Mouse (Mus musculus) central nervous system, embryonic 11.5 days (tissue): ENCODE data around the gene Nid1. TPM values are rescaled to one million over a fixed set of nuclear protein-coding genes. Genes with fewer than 3 reads are reported as not detected.

Experiments used
- polyA plus RNA-seq: library from polyadenylated mRNA; depleted of rRNA; stranded (reverse); fragments of >200 nt; gene quantifications from 2 replicates; pipeline ENCODE4 v1.2.3, GENCODE M21; 2012; rRNA removed

The Nid1 gene
- polyA plus RNA-seq: 28.2 and 63.7 TPM in 2 replicates

GRCm38 (mm10) chr13:13437460-13438015 is at the start of gene Nid1:
Gene Nid1 (plus strand): TSS chr13:13437551.

GRCm38 (mm10) chr13:13393228-13394095 is 43.9 kb upstream of the Nid1 start, which contains the start of gene Gpr137b:
Gene Gpr137b (minus strand): TSS chr13:13394014.

Other genes with a start within 250 kb of the Nid1 start
- gene Gpr137b, start 43.5 kb upstream of the Nid1 start, polyA plus RNA-seq: 20.3 and 25.8 TPM in 2 replicates
- 3.3 and 3.5 TPM in 2 replicates for gene Lyst, start 152.8 kb downstream of the Nid1 start, polyA plus RNA-seq